ENCODE assay signal across 12 mouse cellular contexts in genomic region chr5:7820592-7820991, GRCm38 (mm10).
DNase-seq lines count a peak whose midpoint lies in the region; ATAC-seq and TF ChIP-seq lines count a peak whose summit lies in the region.
"Had no signal": no experiment of that assay in that cellular context is flagged by ENCODE, and none has a peak within 500 bp of the region (broad histone marks: within the 10 kb centered on the region; RNA-seq: fewer than 3 reads in every experiment).

No protein-coding gene starts in this region.

- H3K9me3 ChIP-seq in heart, postnatal 0 days (replicated peaks; ENCODE audit: control insufficient read depth, low read length): no peaks in the 10 kb centered on the region
- no peaks in the 10 kb centered on the region for H3K9me3 ChIP-seq in lung, postnatal 0 days (ENCODE audit: low read length)
- H3K9me3 ChIP-seq: embryonic facial prominence, embryonic 12.5 days; liver, embryonic 13.5 days; neural tube, embryonic 12.5 days had no signal

- TF ChIP-seq CTCF in heart, postnatal 0 days (IDR thresholded peaks at IDR 0.05; ENCODE audit: low read depth): peak; percentile 38
- peak; percentile 44 for TF ChIP-seq CTCF in lung, postnatal 0 days (IDR thresholded peaks at IDR 0.05)

- H3K27me3 ChIP-seq in heart, postnatal 0 days (ENCODE audit: control insufficient read depth, insufficient read depth, low read length): no peaks in the 10 kb centered on the region
- no peaks in the 10 kb centered on the region for H3K27me3 ChIP-seq in lung, postnatal 0 days (replicated peaks; ENCODE audit: insufficient read depth, low read length)
- H3K27me3 ChIP-seq: embryonic facial prominence, embryonic 12.5 days; liver, embryonic 13.5 days; neural tube, embryonic 12.5 days had no signal

- H3K4me2 ChIP-seq in heart, postnatal 0 days (ENCODE audit: low read depth, low read length): no peak overlapping the region
- no peak overlapping the region for H3K4me2 ChIP-seq in lung, postnatal 0 days (replicated peaks; ENCODE audit: low read depth, low read length)
- H3K4me2 ChIP-seq: embryonic facial prominence, embryonic 12.5 days; liver, embryonic 13.5 days; neural tube, embryonic 12.5 days had no signal

- no peaks in the 10 kb centered on the region for H3K4me1 ChIP-seq in heart, postnatal 0 days (ENCODE audit: control insufficient read depth, insufficient read depth)
- no peaks in the 10 kb centered on the region for H3K4me1 ChIP-seq in lung, postnatal 0 days (ENCODE audit: insufficient read depth, low read depth, low read length)
- H3K4me1 ChIP-seq: embryonic facial prominence, embryonic 12.5 days; liver, embryonic 13.5 days; neural tube, embryonic 12.5 days had no signal

- ATAC-seq in heart, postnatal 0 days (ENCODE audit: insufficient read depth, low read depth): no peak
- ATAC-seq in lung, postnatal 0 days: no peak

- H3K36me3 ChIP-seq in heart, postnatal 0 days (replicated peaks; ENCODE audit: control insufficient read depth, insufficient read depth, low read length): no peaks in the 10 kb centered on the region
- H3K36me3 ChIP-seq in lung, postnatal 0 days (ENCODE audit: insufficient read depth, low read length): no peaks in the 10 kb centered on the region
- H3K36me3 ChIP-seq: embryonic facial prominence, embryonic 12.5 days; liver, embryonic 13.5 days; neural tube, embryonic 12.5 days had no signal

- H3K27ac ChIP-seq in heart, postnatal 0 days (ENCODE audit: low read depth): no peak overlapping the region
- H3K27ac ChIP-seq in lung, postnatal 0 days (ENCODE audit: low read length): no peak overlapping the region
- H3K27ac ChIP-seq: embryonic facial prominence, embryonic 12.5 days; liver, embryonic 13.5 days; neural tube, embryonic 12.5 days had no signal

- H3K4me3 ChIP-seq in heart, postnatal 0 days (ENCODE audit: low read depth, low read length): no peak overlapping the region
- no peak overlapping the region for H3K4me3 ChIP-seq in lung, postnatal 0 days (ENCODE audit: low read depth, low read length)
- H3K4me3 ChIP-seq: embryonic facial prominence, embryonic 12.5 days; liver, embryonic 13.5 days; neural tube, embryonic 12.5 days had no signal

- DNase-seq in heart, postnatal 0 days (ENCODE audit: low spot score): no peak
- no peak for DNase-seq in heart, adult 11 months
- no peak for DNase-seq in lung, postnatal 0 days (ENCODE audit: low spot score)
- DNase-seq in lung, adult 18-20 months: no peak
- DNase-seq in NIH3T3 (ENCODE audit: low read depth): peak; percentile 39
- peak; percentile 9 to 31 for DNase-seq in layer of hippocampus, postnatal 10 days (ENCODE audit: low spot score in 2 of 2)
- DNase-seq in adrenal gland, adult 8-10 months: no peak
- DNase-seq in adrenal gland, adult 18-20 months (ENCODE audit: low spot score in 2 of 2): no peak
- DNase-seq: kidney, adult 8-10 months; liver, embryonic 13.5 days had no signal

- WGBS in heart, postnatal 0 days: 24% methylated on average over 5 of the region's 5 CpGs
- WGBS in lung, postnatal 0 days: 30% methylated on average over 5 of the region's 5 CpGs

- H3K9ac ChIP-seq in heart, postnatal 0 days (replicated peaks; ENCODE audit: low read depth, low read length): no peak overlapping the region
- no peak overlapping the region for H3K9ac ChIP-seq in lung, postnatal 0 days (replicated peaks; ENCODE audit: low read depth)
- H3K9ac ChIP-seq: embryonic facial prominence, embryonic 12.5 days; liver, embryonic 13.5 days; neural tube, embryonic 12.5 days had no signal

- no peak for TF ChIP-seq EP300 in heart, postnatal 0 days (IDR thresholded peaks at IDR 0.05; ENCODE audit: low read depth)
- no peak for TF ChIP-seq EP300 in lung, postnatal 0 days (IDR thresholded peaks at IDR 0.05)

Comparison
In these comparisons a context has a peak if more than half of its experiments do, and no peak if none do; other contexts are left out.
1. DNase-seq: peak in NIH3T3 (single experiment) and layer of hippocampus, postnatal 10 days (2 of 2); none in heart, postnatal 0 days (single experiment), heart, adult 11 months (single experiment), lung, postnatal 0 days (single experiment), lung, adult 18-20 months (0 of 2), adrenal gland, adult 8-10 months (single experiment) and adrenal gland, adult 18-20 months (0 of 2).